Mouse (Mus musculus) forebrain, embryonic 14.5 days (tissue): ENCODE results near the gene Tbxa2r. TPM values are rescaled to one million over a fixed set of nuclear protein-coding genes. Genes with fewer than 3 reads are reported as not detected.

Source experiments
- ATAC-seq: fragments of 200-750 bp; cut with Nextera tagmentation; 2 replicates; pipeline ENCODE4 v1.8.0; 2017; ENCODE audit warnings: mild to moderate bottlenecking, moderate library complexity
- DNase-seq: peaks from one replicate; pipeline ENCODE4 v3.0.0-alpha.2; 2015; ENCODE audit warnings: low spot score
- H3K27ac ChIP-seq: fragments of 300-500 bp; sonication (generic); 2 replicates; pipeline ENCODE4 v1.5.1; 2014; ENCODE audit warnings: low read depth, mild to moderate bottlenecking, control low read depth, low read length, moderate library complexity
- H3K27me3 ChIP-seq: fragments of 300-500 bp; sonication (generic); replicated peaks from 2 replicates; pipeline ENCODE4 v1.6.1; 2014; ENCODE audit warnings: low read length, control low read depth, mixed read lengths; ENCODE audit not compliant: control insufficient read depth, insufficient read depth
- H3K36me3 ChIP-seq: fragments of 300-500 bp; sonication (generic); 2 replicates; pipeline ENCODE4 v1.6.1; 2014; ENCODE audit warnings: low read length, control low read depth; ENCODE audit not compliant: control insufficient read depth, insufficient read depth
- H3K4me1 ChIP-seq: fragments of 300-500 bp; sonication (generic); 2 replicates; pipeline ENCODE4 v1.6.1; 2014; ENCODE audit warnings: antibody characterized with exemption, low read length, control low read depth; ENCODE audit not compliant: control insufficient read depth, insufficient read depth
- H3K4me2 ChIP-seq: fragments of 300-500 bp; sonication (generic); 2 replicates; pipeline ENCODE4 v1.6.1; 2014; ENCODE audit warnings: mild to moderate bottlenecking, control low read depth, low read length
- H3K4me3 ChIP-seq: fragments of 300-500 bp; sonication (generic); 2 replicates; pipeline ENCODE4 v1.5.1; 2014; ENCODE audit warnings: low read depth, low read length, control low read depth
- H3K9ac ChIP-seq: fragments of 300-500 bp; sonication (generic); 2 replicates; pipeline ENCODE4 v1.6.1; 2014; ENCODE audit warnings: mild to moderate bottlenecking, low read length, control low read depth, moderate library complexity
- H3K9me3 ChIP-seq: fragments of 300-500 bp; sonication (generic); replicated peaks from 2 replicates; pipeline ENCODE4 v1.6.1; 2016; ENCODE audit warnings: low read length, control low read depth, mixed read lengths; ENCODE audit not compliant: control insufficient read depth
- WGBS: fragments of 180-500 bp; shearing (Covaris S2); extraction: QIAGEN DNeasy Blood & Tissue Kit; methylation state at CpG from one replicate; pipeline ENCODE4 v1.1.7; 2014; 5-methylcytosine and 5-hydroxymethylcytosine counted together
- polyA plus RNA-seq: library from polyadenylated mRNA; unstranded; fragments of >200 nt; fragmentation: Nextera tagmentation; extraction: Ambion mirVana; gene quantifications from 2 replicates; pipeline ENCODE4 v1.2.1, GENCODE M21; 2014

Tbxa2r gene
- polyA plus RNA-seq, 1 experiment from 2014 or later = 2.9 TPM

GRCm38 (mm10) chr10:81322444-81322843 is 6.1 kb upstream of the Tbxa2r start:
- DNase-seq = no peak
- Histone ChIP-seq H3K27me3 (no peaks in the 10 kb centered on the region), H3K4me1 (peaks cover 9% of the 10 kb centered on the region), H3K4me3 (no peak overlapping the region), H3K36me3 (peaks cover 68% of the 10 kb centered on the region), H3K9me3 (no peaks in the 10 kb centered on the region), H3K27ac (no peak overlapping the region), H3K9ac (no peak overlapping the region), H3K4me2 (no peak overlapping the region)
- ATAC-seq = no peak
- 94% methylated on average over 27 of the region's 27 CpGs for WGBS

GRCm38 (mm10) chr10:81323141-81323775 is 5.3 kb upstream of the Tbxa2r start:
- ATAC-seq = no peak
- WGBS = 93% methylated on average over 23 of the region's 23 CpGs
- no peak overlapping the region for H3K9ac ChIP-seq

GRCm38 (mm10) chr10:81323791-81324530 is 4.6 kb upstream of the Tbxa2r start:
- H3K4me2 ChIP-seq = no peak overlapping the region
- H3K27ac ChIP-seq = no peak overlapping the region
- 95% methylated on average over 18 of the region's 18 CpGs for WGBS
- peaks cover 57% of the 10 kb centered on the region for H3K36me3 ChIP-seq
- no peak for DNase-seq
- peaks cover 9% of the 10 kb centered on the region for H3K4me1 ChIP-seq
- ATAC-seq = no peak
- no peak overlapping the region for H3K4me3 ChIP-seq
- H3K9ac ChIP-seq = no peak overlapping the region
- no peaks in the 10 kb centered on the region for H3K27me3 ChIP-seq
- no peaks in the 10 kb centered on the region for H3K9me3 ChIP-seq

More at GRCm38 (mm10) chr10:81323141-81323775, 5.3 kb upstream of the Tbxa2r start:
- Histone ChIP-seq H3K27me3 (no peaks in the 10 kb centered on the region), H3K4me2 (no peak overlapping the region), H3K27ac (no peak overlapping the region), H3K4me1 (peaks cover 9% of the 10 kb centered on the region), H3K36me3 (peaks cover 64% of the 10 kb centered on the region), H3K4me3 (no peak overlapping the region), H3K9me3 (no peaks in the 10 kb centered on the region)
- no peak for DNase-seq

- 95% methylated on average over 21 of the region's 21 CpGs for WGBS
- Histone ChIP-seq H3K9me3 (no peaks in the 10 kb centered on the region), H3K4me1 (no peaks in the 10 kb centered on the region; the same call in 1 of the 2 replicates), H3K9ac (no peak overlapping the region), H3K4me2 (no peak overlapping the region), H3K4me3 (no peak overlapping the region), H3K36me3 (peaks cover 57% of the 10 kb centered on the region), H3K27me3 (no peaks in the 10 kb centered on the region), H3K27ac (no peak overlapping the region)
- DNase-seq (no peak), ATAC-seq (no peak)
Observed at GRCm38 (mm10) chr10:81325176-81325575, 3.4 kb upstream of the Tbxa2r start.

- H3K4me3 ChIP-seq = no peak overlapping the region
- no peaks in the 10 kb centered on the region; the same call in 1 of the 2 replicates for H3K4me1 ChIP-seq
- H3K36me3 ChIP-seq = peaks cover 57% of the 10 kb centered on the region
- H3K4me2 ChIP-seq = no peak overlapping the region
- H3K27me3 ChIP-seq = no peaks in the 10 kb centered on the region
- no peak overlapping the region for H3K27ac ChIP-seq
- DNase-seq (no peak), ATAC-seq (no peak)
- H3K9ac ChIP-seq = no peak overlapping the region
- H3K9me3 ChIP-seq = no peaks in the 10 kb centered on the region
- 96% methylated on average over 18 of the region's 18 CpGs for WGBS
Observed at GRCm38 (mm10) chr10:81325781-81326180, 2.8 kb upstream of the Tbxa2r start.

- Histone ChIP-seq H3K27me3 (no peaks in the 10 kb centered on the region), H3K36me3 (peaks cover 57% of the 10 kb centered on the region), H3K4me3 (no peak overlapping the region), H3K9me3 (no peaks in the 10 kb centered on the region), H3K9ac (no peak overlapping the region), H3K4me2 (no peak overlapping the region), H3K4me1 (no peaks in the 10 kb centered on the region; the same call in 1 of the 2 replicates), H3K27ac (no peak overlapping the region)
- 92% methylated on average over 6 of the region's 6 CpGs for WGBS
- DNase-seq (no peak), ATAC-seq (no peak)
Observed at GRCm38 (mm10) chr10:81326858-81327257, 1.7 kb upstream of the Tbxa2r start.

GRCm38 (mm10) chr10:81327959-81328358 is 572 bp upstream of the Tbxa2r start:
- H3K9me3 ChIP-seq = no peaks in the 10 kb centered on the region
- H3K4me3 ChIP-seq = no peak overlapping the region
- no peak for DNase-seq
- no peaks in the 10 kb centered on the region for H3K4me1 ChIP-seq
- H3K36me3 ChIP-seq = peaks cover 48% of the 10 kb centered on the region
- 56% methylated on average over 2 of the region's 2 CpGs for WGBS
- no peak for ATAC-seq
- no peak overlapping the region for H3K9ac ChIP-seq
- H3K27ac ChIP-seq = no peak overlapping the region
- peaks cover 9% of the 10 kb centered on the region; the same call in 1 of the 2 replicates for H3K27me3 ChIP-seq
- no peak overlapping the region for H3K4me2 ChIP-seq

GRCm38 (mm10) chr10:81329194-81329975 is 854 bp downstream of the Tbxa2r start:
- no peak for ATAC-seq

More at GRCm38 (mm10) chr10:81329194-81329975, 854 bp downstream of the Tbxa2r start:
- Histone ChIP-seq H3K9me3 (no peaks in the 10 kb centered on the region), H3K36me3 (peaks cover 34% of the 10 kb centered on the region), H3K27ac (no peak overlapping the region), H3K4me2 (no peak overlapping the region), H3K4me1 (no peaks in the 10 kb centered on the region), H3K9ac (no peak overlapping the region), H3K27me3 (peaks cover 10% of the 10 kb centered on the region; the same call in 1 of the 2 replicates), H3K4me3 (no peak overlapping the region)
- DNase-seq = no peak
- WGBS = 79% methylated on average over 10 of the region's 10 CpGs
